Mouse (Mus musculus) kidney, embryonic 15.5 days (tissue): ENCODE measurements at regions not wholly inside any gene's neighbourhood (a gene's known extent, or its start where the extent isn't known, plus 50 kb on each side); places are given as distances from the start of the nearest gene placed in this dataset.

Experiments
- ATAC-seq: fragments of 200-750 bp; cut with Nextera tagmentation; replicated peaks from 2 replicates; pipeline ENCODE4 v1.8.0; 2017; ENCODE audit warnings: moderate TSS enrichment; ENCODE audit not compliant: low FRiP score
- H3K27ac ChIP-seq: fragments of 300-500 bp; sonication (generic); 2 replicates; pipeline ENCODE4 v1.5.1; 2015; ENCODE audit warnings: mild to moderate bottlenecking, inconsistent platforms
- H3K27me3 ChIP-seq: fragments of 300-500 bp; sonication (generic); 2 replicates; pipeline ENCODE4 v1.6.1; 2015; ENCODE audit warnings: inconsistent platforms
- H3K36me3 ChIP-seq: fragments of 300-500 bp; sonication (generic); 2 replicates; pipeline ENCODE4 v1.6.1; 2015; ENCODE audit warnings: inconsistent platforms
- H3K4me1 ChIP-seq: fragments of 300-500 bp; sonication (generic); 2 replicates; pipeline ENCODE4 v1.6.1; 2015; ENCODE audit warnings: inconsistent platforms
- H3K4me2 ChIP-seq: fragments of 300-500 bp; sonication (generic); 2 replicates; pipeline ENCODE4 v1.6.1; 2015; ENCODE audit warnings: moderate library complexity, mild to moderate bottlenecking, inconsistent platforms
- H3K4me3 ChIP-seq: fragments of 300-500 bp; sonication (generic); replicated peaks from 2 replicates; pipeline ENCODE4 v1.5.1; 2015; ENCODE audit warnings: mild to moderate bottlenecking, inconsistent platforms
- H3K9ac ChIP-seq: fragments of 300-500 bp; sonication (generic); 2 replicates; pipeline ENCODE4 v1.6.1; 2015; ENCODE audit warnings: mild to moderate bottlenecking, inconsistent platforms
- H3K9me3 ChIP-seq: fragments of 300-500 bp; sonication (generic); replicated peaks from 2 replicates; pipeline ENCODE4 v1.6.1; 2016; ENCODE audit warnings: inconsistent platforms
- WGBS: fragments of 180-500 bp; shearing (Covaris S2); methylation state at CpG from one replicate; pipeline ENCODE4 v1.1.7; 2015; ENCODE audit warnings: mixed read lengths; 5-methylcytosine and 5-hydroxymethylcytosine counted together

GRCm38 (mm10) chr3:105228401-105228800 is 161.8 kb downstream of the 4930564D02Rik start:
- no peak overlapping the region for H3K4me2 ChIP-seq
- peaks cover 8% of the 10 kb centered on the region; the same call in 1 of the 2 replicates for H3K4me1 ChIP-seq
- H3K36me3 ChIP-seq, result no peaks in the 10 kb centered on the region
- H3K9me3 ChIP-seq, result no peaks in the 10 kb centered on the region
- H3K9ac ChIP-seq, result no peak overlapping the region
- WGBS, result 85% methylated on average over 3 of the region's 3 CpGs
- no peak overlapping the region for H3K27ac ChIP-seq
- H3K27me3 ChIP-seq, result 0 out of 2 replicates have a peak, but pooled peaks cover 3% of the 10 kb centered on the region
- H3K4me3 ChIP-seq, result no peak overlapping the region
- no peak for ATAC-seq

GRCm38 (mm10) chr3:105241048-105241447 is 174.4 kb downstream of the 4930564D02Rik start:
- no peaks in the 10 kb centered on the region for H3K36me3 ChIP-seq
- no peak for ATAC-seq
- no peak overlapping the region for H3K9ac ChIP-seq
- no peak overlapping the region for H3K27ac ChIP-seq
- no peaks in the 10 kb centered on the region for H3K4me1 ChIP-seq
- no peak overlapping the region for H3K4me2 ChIP-seq
- 87% methylated on average over 3 of the region's 3 CpGs for WGBS
- H3K27me3 ChIP-seq, result no peaks in the 10 kb centered on the region
- H3K4me3 ChIP-seq, result no peak overlapping the region
- H3K9me3 ChIP-seq, result no peaks in the 10 kb centered on the region

- no peak overlapping the region for H3K9ac ChIP-seq
- no peak overlapping the region for H3K4me3 ChIP-seq
- H3K27me3 ChIP-seq, result peaks cover 3% of the 10 kb centered on the region; the same call in 1 of the 2 replicates
- H3K36me3 ChIP-seq, result no peaks in the 10 kb centered on the region
- WGBS, result 70% methylated on average over 2 of the region's 2 CpGs
- H3K27ac ChIP-seq, result no peak overlapping the region
- ATAC-seq, result no peak
- H3K9me3 ChIP-seq, result no peaks in the 10 kb centered on the region
- no peak overlapping the region for H3K4me2 ChIP-seq
- H3K4me1 ChIP-seq, result no peaks in the 10 kb centered on the region
These were observed 190.5 kb downstream of the 4930564D02Rik start for GRCm38 (mm10) chr3:105257096-105257495.

GRCm38 (mm10) chr3:105275241-105275640 is 176.9 kb upstream of the Kcnd3 start:
- WGBS, result 31% methylated on average over 4 of the region's 4 CpGs
- H3K9ac ChIP-seq, result no peak overlapping the region
- peaks cover 10% of the 10 kb centered on the region; the same call in 1 of the 2 replicates for H3K27me3 ChIP-seq
- no peaks in the 10 kb centered on the region for H3K36me3 ChIP-seq
- no peaks in the 10 kb centered on the region for H3K4me1 ChIP-seq
- no peak overlapping the region for H3K4me3 ChIP-seq
- no peak for ATAC-seq
- H3K27ac ChIP-seq, result no peak overlapping the region
- H3K4me2 ChIP-seq, result no peak overlapping the region
- no peaks in the 10 kb centered on the region for H3K9me3 ChIP-seq

- no peak overlapping the region for H3K27ac ChIP-seq
- 77% methylated on average over 5 of the region's 5 CpGs for WGBS
- no peak overlapping the region for H3K4me2 ChIP-seq
These were observed 171.2 kb upstream of the Kcnd3 start for GRCm38 (mm10) chr3:105280971-105281370.

GRCm38 (mm10) chr3:105281686-105282085 is 170.4 kb upstream of the Kcnd3 start:
- Histone ChIP-seq H3K9ac (no peak overlapping the region), H3K9me3 (no peaks in the 10 kb centered on the region), H3K4me3 (no peak overlapping the region), H3K36me3 (no peaks in the 10 kb centered on the region), H3K27me3 (no peaks in the 10 kb centered on the region), H3K4me1 (no peaks in the 10 kb centered on the region), H3K27ac (no peak overlapping the region), H3K4me2 (no peak overlapping the region)
- no peak for ATAC-seq
- WGBS, result 95% methylated on average over 3 of the region's 3 CpGs

More at GRCm38 (mm10) chr3:105280971-105281370, 171.2 kb upstream of the Kcnd3 start:
- H3K4me3 ChIP-seq, result no peak overlapping the region
- no peak for ATAC-seq
- H3K9me3 ChIP-seq, result no peaks in the 10 kb centered on the region
- H3K27me3 ChIP-seq, result no peaks in the 10 kb centered on the region
- no peaks in the 10 kb centered on the region for H3K36me3 ChIP-seq
- H3K9ac ChIP-seq, result no peak overlapping the region
- no peaks in the 10 kb centered on the region for H3K4me1 ChIP-seq

GRCm38 (mm10) chr3:105298273-105298672 is 153.9 kb upstream of the Kcnd3 start:
- Histone ChIP-seq H3K4me3 (no peak overlapping the region), H3K27ac (no peak overlapping the region), H3K27me3 (no peaks in the 10 kb centered on the region), H3K4me2 (no peak overlapping the region), H3K4me1 (peaks cover 12% of the 10 kb centered on the region), H3K36me3 (no peaks in the 10 kb centered on the region), H3K9me3 (no peaks in the 10 kb centered on the region), H3K9ac (no peak overlapping the region)
- ATAC-seq, result no peak
- WGBS, result 78% methylated on average over 3 of the region's 3 CpGs

- Histone ChIP-seq H3K9me3 (no peaks in the 10 kb centered on the region), H3K4me2 (no peak overlapping the region), H3K9ac (no peak overlapping the region), H3K36me3 (no peaks in the 10 kb centered on the region), H3K4me1 (peaks cover 12% of the 10 kb centered on the region), H3K27me3 (no peaks in the 10 kb centered on the region), H3K27ac (no peak overlapping the region), H3K4me3 (no peak overlapping the region)
- WGBS, result 23% methylated on average over 7 of the region's 7 CpGs
- 0 out of 2 replicates have a peak, but pooled peaks have one; percentile 66 for ATAC-seq
These were observed 151.2 kb upstream of the Kcnd3 start for GRCm38 (mm10) chr3:105300693-105301548.

GRCm38 (mm10) chr3:105307676-105308075 is 144.5 kb upstream of the Kcnd3 start:
- H3K4me1 ChIP-seq, result no peaks in the 10 kb centered on the region
- H3K4me2 ChIP-seq, result no peak overlapping the region
- H3K4me3 ChIP-seq, result no peak overlapping the region
- H3K9me3 ChIP-seq, result no peaks in the 10 kb centered on the region
- no peaks in the 10 kb centered on the region for H3K36me3 ChIP-seq
- no peak overlapping the region for H3K9ac ChIP-seq
- no peaks in the 10 kb centered on the region for H3K27me3 ChIP-seq
- no peak for ATAC-seq
- 57% methylated on average over 2 of the region's 2 CpGs for WGBS
- H3K27ac ChIP-seq, result no peak overlapping the region

GRCm38 (mm10) chr3:105309020-105309419 is 143.1 kb upstream of the Kcnd3 start:
- Histone ChIP-seq H3K27me3 (no peaks in the 10 kb centered on the region), H3K4me3 (no peak overlapping the region), H3K36me3 (no peaks in the 10 kb centered on the region), H3K4me1 (no peaks in the 10 kb centered on the region), H3K27ac (no peak overlapping the region), H3K9me3 (no peaks in the 10 kb centered on the region), H3K4me2 (no peak overlapping the region), H3K9ac (no peak overlapping the region)
- 93% methylated on average over 2 of the region's 2 CpGs for WGBS
- no peak for ATAC-seq

- Histone ChIP-seq H3K4me1 (no peaks in the 10 kb centered on the region), H3K9me3 (no peaks in the 10 kb centered on the region), H3K4me2 (no peak overlapping the region), H3K27me3 (no peaks in the 10 kb centered on the region), H3K27ac (no peak overlapping the region), H3K36me3 (no peaks in the 10 kb centered on the region), H3K4me3 (no peak overlapping the region), H3K9ac (no peak overlapping the region)
- ATAC-seq, result no peak
- WGBS, result 89% methylated on average over 4 of the region's 4 CpGs
These were observed 98.9 kb upstream of the Kcnd3 start for GRCm38 (mm10) chr3:105353268-105353667.

GRCm38 (mm10) chr3:105354123-105354931 is 97.8 kb upstream of the Kcnd3 start:
- WGBS, result 64% methylated on average over 16 of the region's 16 CpGs
- H3K36me3 ChIP-seq, result no peaks in the 10 kb centered on the region

More at GRCm38 (mm10) chr3:105354123-105354931, 97.8 kb upstream of the Kcnd3 start:
- Histone ChIP-seq H3K27ac (no peak overlapping the region), H3K4me2 (no peak overlapping the region), H3K9ac (no peak overlapping the region), H3K27me3 (no peaks in the 10 kb centered on the region), H3K4me3 (no peak overlapping the region), H3K9me3 (no peaks in the 10 kb centered on the region), H3K4me1 (no peaks in the 10 kb centered on the region)
- no peak for ATAC-seq
